Mouse (Mus musculus) embryonic facial prominence, embryonic 12.5 days (tissue): ENCODE results near the gene Llcfc1. TPM values are rescaled to one million over a fixed set of nuclear protein-coding genes. Genes with fewer than 3 reads are reported as not detected.

ENCODE experiments used
- ATAC-seq: fragments of 200-750 bp; cut with Nextera tagmentation; 2 replicates; pipeline ENCODE4 v1.8.0; 2017; ENCODE audit not compliant: insufficient number of reproducible peaks, insufficient read depth, low FRiP score, low TSS enrichment
- H3K27ac ChIP-seq: fragments of 300-500 bp; sonication (generic); 2 replicates; pipeline ENCODE4 v1.5.1; 2016; ENCODE audit warnings: mild to moderate bottlenecking
- H3K27me3 ChIP-seq: fragments of 300-500 bp; sonication (generic); 2 replicates; pipeline ENCODE4 v1.6.1; 2016; ENCODE audit warnings: mild to moderate bottlenecking, moderate library complexity
- H3K36me3 ChIP-seq: fragments of 300-500 bp; sonication (generic); 2 replicates; pipeline ENCODE4 v1.6.1; 2016; ENCODE audit warnings: mild to moderate bottlenecking
- H3K4me1 ChIP-seq: fragments of 300-500 bp; sonication (generic); 2 replicates; pipeline ENCODE4 v1.6.1; 2016
- H3K4me2 ChIP-seq: fragments of 300-500 bp; sonication (generic); replicated peaks from 2 replicates; pipeline ENCODE4 v1.6.1; 2016; ENCODE audit warnings: mild to moderate bottlenecking, moderate library complexity
- H3K4me3 ChIP-seq: fragments of 300-500 bp; sonication (generic); 2 replicates; pipeline ENCODE4 v1.5.1; 2016; ENCODE audit warnings: mild to moderate bottlenecking
- H3K9ac ChIP-seq: fragments of 300-500 bp; sonication (generic); 2 replicates; pipeline ENCODE4 v1.6.1; 2016; ENCODE audit warnings: mild to moderate bottlenecking, moderate library complexity
- H3K9me3 ChIP-seq: fragments of 300-500 bp; sonication (generic); 2 replicates; pipeline ENCODE4 v1.6.1; 2016; ENCODE audit warnings: mild to moderate bottlenecking, moderate library complexity
- WGBS: fragments of 180-500 bp; shearing (Covaris S2); methylation state at CpG from one replicate; pipeline ENCODE4 v1.1.7; 2016; 5-methylcytosine and 5-hydroxymethylcytosine counted together
- polyA plus RNA-seq: library from polyadenylated mRNA; unstranded; fragments of >200 nt; fragmentation: Nextera tagmentation; extraction: Ambion mirVana; gene quantifications from 2 replicates; pipeline ENCODE4 v1.2.1, GENCODE M21; 2016

The Llcfc1 gene
- polyA plus RNA-seq, 1 experiment from 2014 or later, result not detected

DNA sequence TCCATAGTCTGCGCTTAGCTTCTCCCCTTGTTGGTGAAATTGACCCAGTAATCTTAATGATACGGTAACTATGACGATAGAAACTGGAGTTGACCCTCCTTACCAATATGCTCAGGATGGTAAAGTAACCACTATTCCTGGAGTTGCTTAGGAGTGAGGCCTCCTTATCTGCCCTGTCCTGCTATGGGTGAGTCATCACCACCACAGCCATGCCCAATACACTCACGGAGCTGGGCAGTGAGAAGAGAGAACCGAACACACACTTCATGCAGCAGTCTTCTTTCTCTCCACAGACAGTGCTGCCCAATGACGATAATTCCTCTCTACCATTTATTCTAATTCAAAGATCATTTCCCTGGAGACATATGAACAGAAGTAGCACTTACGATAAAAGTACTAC lies 22.0 kb downstream of the Llcfc1 start:
- H3K27me3 ChIP-seq, result no peaks in the 10 kb centered on the region
- no peaks in the 10 kb centered on the region for H3K36me3 ChIP-seq
- 87% methylated on average over 7 of the region's 7 CpGs for WGBS
- no peak overlapping the region for H3K9ac ChIP-seq
- H3K9me3 ChIP-seq, result no peaks in the 10 kb centered on the region
- H3K4me1 ChIP-seq, result no peaks in the 10 kb centered on the region
- no peak overlapping the region for H3K27ac ChIP-seq
- no peak overlapping the region for H3K4me3 ChIP-seq
- no peak overlapping the region for H3K4me2 ChIP-seq
- ATAC-seq, result no peak

DNA sequence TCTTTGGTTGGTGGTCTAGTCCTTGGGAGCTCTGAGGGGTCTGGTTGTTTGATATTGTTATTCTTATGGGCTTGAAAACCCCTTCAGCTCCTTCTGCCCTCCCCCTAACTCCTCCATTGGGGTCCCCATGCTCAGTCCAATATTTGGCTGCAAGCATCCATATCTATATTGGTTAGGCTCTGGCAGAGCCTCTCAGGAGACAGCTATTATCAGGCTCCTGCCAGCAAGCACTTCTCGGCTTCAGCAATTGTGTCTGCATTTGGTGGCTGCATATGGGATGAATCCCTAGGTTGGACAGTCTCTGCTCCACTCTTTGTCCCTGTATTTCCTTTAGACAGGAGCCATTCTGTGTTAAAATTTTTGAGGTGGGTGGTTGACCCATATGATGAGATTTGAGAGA lies 26.1 kb downstream of the Llcfc1 start:
- H3K4me2 ChIP-seq, result no peak overlapping the region
- no peak overlapping the region for H3K27ac ChIP-seq
- no peak overlapping the region for H3K9ac ChIP-seq
- H3K4me1 ChIP-seq, result no peaks in the 10 kb centered on the region
- no peaks in the 10 kb centered on the region for H3K27me3 ChIP-seq
- H3K36me3 ChIP-seq, result no peaks in the 10 kb centered on the region
- ATAC-seq, result no peak
- H3K9me3 ChIP-seq, result no peaks in the 10 kb centered on the region
- 80% methylated on average over 1 of the region's 1 CpGs for WGBS
- no peak overlapping the region for H3K4me3 ChIP-seq

DNA sequence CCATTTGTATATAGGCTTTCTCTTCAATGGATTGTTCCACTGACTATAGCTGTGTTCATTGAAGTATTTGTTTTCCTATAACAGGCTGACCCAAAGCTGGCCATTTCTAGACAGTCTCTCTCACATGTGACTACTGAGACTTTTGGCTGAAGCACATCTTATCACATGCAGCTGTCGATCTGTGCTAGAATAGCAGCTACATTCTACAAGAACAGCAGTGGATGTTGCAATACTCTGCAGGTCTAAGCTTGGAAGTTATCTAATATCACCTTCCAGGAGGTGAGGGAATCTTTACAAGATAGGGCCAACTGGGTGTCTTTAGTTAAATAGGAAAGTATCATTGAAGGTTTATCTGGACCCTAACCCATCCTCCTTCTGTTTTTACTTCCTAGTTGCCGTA lies 37.2 kb downstream of the Llcfc1 start:
- no peak for ATAC-seq
- H3K9me3 ChIP-seq, result no peaks in the 10 kb centered on the region
- no peak overlapping the region for H3K4me2 ChIP-seq
- no peaks in the 10 kb centered on the region for H3K36me3 ChIP-seq
- no peak overlapping the region for H3K4me3 ChIP-seq
- H3K4me1 ChIP-seq, result no peaks in the 10 kb centered on the region
- H3K9ac ChIP-seq, result no peak overlapping the region
- no peak overlapping the region for H3K27ac ChIP-seq
- no peaks in the 10 kb centered on the region for H3K27me3 ChIP-seq
- 84% methylated on average over 2 of the region's 2 CpGs for WGBS

DNA sequence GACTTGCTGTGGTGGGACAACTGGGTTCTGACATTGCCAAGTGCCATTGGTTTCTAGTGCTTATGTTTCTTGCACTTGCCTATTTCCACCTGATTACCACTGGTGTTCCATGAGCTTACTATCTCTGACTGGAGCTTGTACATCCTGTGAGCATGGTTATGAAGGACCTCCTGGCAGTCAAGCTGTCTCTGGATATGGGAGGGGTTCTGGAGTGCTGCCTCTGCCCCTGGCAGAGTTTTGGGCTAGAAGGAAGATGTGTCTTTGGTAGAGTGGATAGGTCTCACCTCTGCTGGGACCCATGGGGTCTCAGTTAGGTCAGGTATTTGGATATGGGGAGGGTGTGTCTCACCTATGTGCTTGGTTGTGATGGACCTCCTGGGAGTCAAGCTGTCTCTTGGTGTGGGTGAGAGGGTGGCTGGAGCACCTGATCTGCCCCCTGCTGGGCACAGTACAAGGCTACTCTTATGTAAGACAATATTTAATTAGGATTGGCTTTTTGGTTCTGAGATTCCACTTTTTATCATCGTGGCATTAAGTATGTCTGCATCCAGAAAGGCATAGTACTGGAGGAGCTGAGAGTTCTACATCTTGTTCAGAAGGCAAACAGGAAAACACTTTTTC lies 43.9 kb downstream of the Llcfc1 start:
- H3K27me3 ChIP-seq, result no peaks in the 10 kb centered on the region
- H3K4me1 ChIP-seq, result no peaks in the 10 kb centered on the region
- no peak overlapping the region for H3K4me2 ChIP-seq
- H3K9me3 ChIP-seq, result no peaks in the 10 kb centered on the region
- no peak overlapping the region for H3K9ac ChIP-seq
- no peaks in the 10 kb centered on the region for H3K36me3 ChIP-seq
- no peak for ATAC-seq
- H3K4me3 ChIP-seq, result no peak overlapping the region
- WGBS, result 92% methylated on average over 1 of the region's 1 CpGs
- H3K27ac ChIP-seq, result no peak overlapping the region

DNA sequence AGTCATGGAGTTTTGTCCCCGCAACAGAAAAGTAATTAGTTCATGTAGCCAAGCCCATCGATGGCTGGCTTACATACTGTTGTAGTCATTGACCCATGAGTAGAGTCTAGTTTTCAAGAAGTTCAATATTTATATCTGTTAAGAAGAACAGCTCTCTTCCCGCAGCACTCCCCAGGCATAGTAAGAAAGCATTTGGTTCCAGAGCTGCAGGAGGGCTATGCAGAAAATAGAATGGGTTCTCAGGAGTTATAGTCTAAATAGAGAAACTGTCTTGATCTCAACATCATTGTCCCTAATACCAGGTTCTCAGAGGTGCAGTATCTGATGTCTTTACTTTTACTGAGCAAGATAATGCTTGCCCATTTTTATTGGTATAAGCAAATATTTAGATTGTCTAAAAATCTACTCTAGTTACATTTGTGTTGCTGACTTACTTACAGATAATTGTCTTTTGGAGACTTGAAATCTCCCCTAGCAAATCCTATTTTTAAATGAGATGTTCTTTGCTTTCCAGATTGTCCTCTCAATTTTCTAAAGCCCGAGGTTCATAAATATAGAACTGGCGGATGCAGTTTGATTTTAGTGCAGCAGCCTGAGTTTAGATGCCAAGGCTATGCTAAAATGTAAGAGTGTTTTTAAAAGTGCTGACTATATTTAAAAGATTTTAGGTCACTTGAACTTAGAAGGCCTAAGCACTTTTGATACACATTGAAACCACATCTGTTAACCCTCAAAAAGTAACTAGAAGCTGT lies 50.7 kb downstream of the Llcfc1 start:
- no peak overlapping the region for H3K9ac ChIP-seq
- H3K27me3 ChIP-seq, result no peaks in the 10 kb centered on the region
- ATAC-seq, result no peak
- H3K4me1 ChIP-seq, result no peaks in the 10 kb centered on the region
- H3K4me3 ChIP-seq, result no peak overlapping the region
- no peaks in the 10 kb centered on the region for H3K36me3 ChIP-seq
- WGBS, result 90% methylated on average over 5 of the region's 5 CpGs
- H3K27ac ChIP-seq, result no peak overlapping the region
- no peak overlapping the region for H3K4me2 ChIP-seq
- no peaks in the 10 kb centered on the region for H3K9me3 ChIP-seq

Other genes starting within 250 kb of the Llcfc1 start
- gene Gm10334, start 238.3 kb upstream of the Llcfc1 start, polyA plus RNA-seq, result 0.34 and 0.60 TPM in 2 replicates
- gene Prss1, start 225.5 kb upstream of the Llcfc1 start, polyA plus RNA-seq, result not detected in 2 replicates
- gene Prss2, start 162.6 kb upstream of the Llcfc1 start, polyA plus RNA-seq, result not detected in 2 replicates
- 25.9 and 27.2 TPM in 2 replicates for gene Ephb6, start 78.9 kb upstream of the Llcfc1 start, polyA plus RNA-seq
- gene Trpv6, start 48.0 kb upstream of the Llcfc1 start, polyA plus RNA-seq, result 0.55 and 1.2 TPM in 2 replicates
- gene Trpv5, start 3.7 kb upstream of the Llcfc1 start, polyA plus RNA-seq, result not detected in 2 replicates
- 7.4 and 11.1 TPM in 2 replicates for gene Kel, start 19.9 kb downstream of the Llcfc1 start, polyA plus RNA-seq
- 0.09 TPM in 1 of 2 replicates, not detected in the other for gene Olfr459, start 90.7 kb downstream of the Llcfc1 start, polyA plus RNA-seq
- not detected in 2 replicates for gene Pip, start 163.1 kb downstream of the Llcfc1 start, polyA plus RNA-seq
- not detected in 2 replicates for gene Sval2, start 168.6 kb downstream of the Llcfc1 start, polyA plus RNA-seq